Mouse (Mus musculus) ES-E14 (cell line): Measurements from ENCODE around the gene Dapk2. TPM values are rescaled to one million over a fixed set of nuclear protein-coding genes. Genes with fewer than 3 reads are reported as not detected.

ENCODE experiments used
- DNase-seq: peaks from one replicate; pipeline ENCODE4 v3.0.0-alpha.2; 2013; ENCODE audit warnings: low read depth, low spot score
- H3K27ac ChIP-seq: 2 replicates; pipeline ENCODE4 v1.5.1; 2012; ENCODE audit warnings: low read depth, mild to moderate bottlenecking, low read length, moderate library complexity, mixed read lengths; ENCODE audit not compliant: poor library complexity, insufficient read depth, severe bottlenecking
- H3K36me3 ChIP-seq: 2 replicates; pipeline ENCODE4 v1.6.1; 2012; ENCODE audit warnings: mild to moderate bottlenecking, low read length, moderate library complexity, mixed read lengths; ENCODE audit not compliant: control insufficient read depth, poor library complexity, insufficient read depth, severe bottlenecking
- H3K4me1 ChIP-seq, 2 experiments: fragments of 150-350 bp in 1 of 2; sonication (generic) in 1 of 2; 2 replicates each; pipeline ENCODE4 v1.6.1; 2012; ENCODE audit warnings: low read length in 2 of 2, mild to moderate bottlenecking in 1 of 2, mixed read lengths in 1 of 2; ENCODE audit not compliant: control insufficient read depth in 2 of 2, insufficient read depth in 2 of 2, poor library complexity in 1 of 2
- H3K4me3 ChIP-seq, 2 experiments: fragments of 150-350 bp in 1 of 2; sonication (generic) in 1 of 2; 2 replicates each; pipeline ENCODE4 v1.5.1; 2012; ENCODE audit warnings: low read length in 2 of 2, low read depth in 1 of 2, mild to moderate bottlenecking in 1 of 2, mixed read lengths in 1 of 2; ENCODE audit not compliant: insufficient read depth in 1 of 2, poor library complexity in 1 of 2, severe bottlenecking in 1 of 2
- H3K9ac ChIP-seq: 2 replicates; pipeline ENCODE4 v1.6.1; 2012; ENCODE audit warnings: low read depth, mild to moderate bottlenecking, low read length, mixed read lengths; ENCODE audit not compliant: poor library complexity, insufficient read depth, severe bottlenecking
- H3K9me3 ChIP-seq: fragments of 150-350 bp; sonication (generic); 2 replicates; pipeline ENCODE4 v1.6.1; 2012; ENCODE audit warnings: low read depth, mild to moderate bottlenecking, low read length; ENCODE audit not compliant: control insufficient read depth, insufficient read depth
- CHD2 ChIP-seq: IDR thresholded peaks from 2 replicates; pipeline ENCODE4 v1.6.1; 2014; ENCODE audit warnings: mild to moderate bottlenecking, low read depth, low read length, inconsistent platforms
- HCFC1 ChIP-seq: IDR thresholded peaks from 2 replicates; pipeline ENCODE4 v1.6.1; 2012; ENCODE audit warnings: low read length, inconsistent platforms, borderline replicate concordance; ENCODE audit not compliant: insufficient read depth
- MAFK ChIP-seq: IDR thresholded peaks from 2 replicates; pipeline ENCODE4 v1.6.1; 2014; ENCODE audit warnings: mild to moderate bottlenecking, low read depth, low read length, inconsistent platforms; ENCODE audit not compliant: insufficient read depth
- ZC3H11A ChIP-seq: IDR thresholded peaks from 2 replicates; pipeline ENCODE4 v1.6.1; 2012; ENCODE audit warnings: low read depth, mild to moderate bottlenecking, inconsistent platforms, low read length, borderline replicate concordance
- ZNF384 ChIP-seq: IDR thresholded peaks from 2 replicates; pipeline ENCODE4 v1.6.1; 2012; ENCODE audit warnings: low read depth, low read length, inconsistent platforms
- in situ Hi-C, 2 experiments: fragments of 600-800 bp; cut with MboI; formaldehyde crosslinking; loops; one replicate each; pipeline ENCODE4 v1.15.1; 2025; ENCODE audit warnings: low sequenced_read_pairs in 2 of 2, inconsistent platforms in 1 of 2; ENCODE audit not compliant: unreplicated experiment in 2 of 2
- total RNA-seq: library from RNA; depleted of rRNA; stranded (reverse); fragments of 300-350 nt; gene quantifications from 2 replicates; pipeline ENCODE4 v1.2.3, GENCODE M21; 2012

Gene Dapk2
- total RNA-seq, 1 experiment, result 1.2 TPM

DNA sequence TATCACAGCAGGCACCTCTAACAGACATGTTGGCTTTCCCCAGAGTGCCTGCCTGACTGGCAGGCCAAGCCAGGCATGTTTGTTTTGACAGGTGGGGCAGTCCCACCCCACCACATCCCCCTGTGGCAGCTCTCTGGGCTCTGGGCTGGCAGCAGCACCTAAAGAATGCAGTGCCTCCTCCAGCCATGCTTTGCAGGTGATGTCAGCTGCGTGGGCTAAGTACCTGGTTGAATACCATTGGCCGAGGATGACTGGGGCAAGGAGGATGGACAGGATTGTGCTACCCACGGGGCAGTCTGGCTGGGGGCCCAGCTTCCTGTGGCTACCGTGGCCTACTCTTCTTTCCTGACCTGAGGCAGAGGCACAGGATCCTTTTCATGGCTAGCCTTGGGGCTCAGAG lies 82.5 kb downstream of the Dapk2 start:
- no peak for TF ChIP-seq ZC3H11A
- no peak for TF ChIP-seq MAFK
- TF ChIP-seq HCFC1, result no peak
- no peak for TF ChIP-seq ZNF384
- TF ChIP-seq CHD2, result no peak
- in situ Hi-C loops, result no loop called here
- no peak overlapping the region for H3K9ac ChIP-seq
- H3K36me3 ChIP-seq, result no peaks in the 10 kb centered on the region
- H3K27ac ChIP-seq, result no peak overlapping the region
- H3K4me1 ChIP-seq, result no peaks in the 10 kb centered on the region
- H3K9me3 ChIP-seq, result no peaks in the 10 kb centered on the region
- H3K4me3 ChIP-seq, result no peak overlapping the region
- DNase-seq, result no peak

DNA sequence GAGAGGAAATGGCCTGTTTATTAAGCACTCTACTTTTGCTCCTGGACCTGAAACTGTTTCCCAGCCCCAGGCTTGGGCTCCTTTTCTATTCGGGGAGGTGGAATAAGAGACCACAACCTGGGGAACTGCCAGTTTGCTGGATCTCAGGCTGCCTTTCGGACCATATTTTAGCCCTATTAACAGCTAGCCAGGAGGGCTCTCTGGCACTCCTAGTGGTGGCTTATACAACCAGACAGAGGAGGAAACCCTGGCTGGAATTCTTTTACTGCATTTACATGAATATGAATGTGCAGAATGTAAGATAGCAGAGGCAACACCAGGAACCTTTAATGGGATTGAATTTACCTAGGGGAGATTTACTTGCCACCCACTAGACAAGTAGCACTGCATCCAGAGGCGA lies 83.0 kb downstream of the Dapk2 start:
- Histone ChIP-seq H3K27ac (no peak overlapping the region), H3K9ac (no peak overlapping the region), H3K4me1 (no peaks in the 10 kb centered on the region), H3K36me3 (no peaks in the 10 kb centered on the region), H3K4me3 (no peak overlapping the region), H3K9me3 (no peaks in the 10 kb centered on the region)
- no peak for DNase-seq
- no peak for TF ChIP-seq HCFC1
- in situ Hi-C loops, result no loop called here

DNA sequence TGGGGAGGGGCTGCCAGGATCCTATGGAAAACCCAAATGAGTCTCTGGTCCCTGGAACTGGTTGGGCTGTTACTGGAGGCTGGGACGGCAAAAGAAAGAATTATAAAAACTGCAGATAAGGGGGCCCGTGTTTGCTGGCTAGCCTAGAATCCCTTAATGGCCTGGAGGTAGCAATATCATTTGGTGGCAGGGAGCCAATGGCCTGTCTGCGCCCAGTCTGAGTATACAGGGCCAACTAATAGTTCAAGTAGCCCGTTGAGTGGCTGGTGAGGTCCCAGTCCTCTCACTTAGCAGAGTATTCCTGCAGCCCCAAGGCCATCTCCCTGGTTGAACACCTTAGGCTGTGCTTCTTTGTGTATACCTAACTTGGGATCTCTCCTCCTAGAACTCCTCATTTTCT lies 83.7 kb downstream of the Dapk2 start:
- no peak overlapping the region for H3K27ac ChIP-seq
- no peaks in the 10 kb centered on the region for H3K36me3 ChIP-seq
- H3K9ac ChIP-seq, result no peak overlapping the region
- TF ChIP-seq CHD2 (no peak), HCFC1 (no peak), MAFK (no peak), ZNF384 (no peak), ZC3H11A (no peak)
- peaks cover 0 to 2% of the 10 kb centered on the region in 2 experiments; a peak in 1 of 4 replicates for H3K4me1 ChIP-seq
- in situ Hi-C loops, result no loop called here
- H3K9me3 ChIP-seq, result no peaks in the 10 kb centered on the region
- no peak for DNase-seq
- no peak overlapping the region for H3K4me3 ChIP-seq

DNA sequence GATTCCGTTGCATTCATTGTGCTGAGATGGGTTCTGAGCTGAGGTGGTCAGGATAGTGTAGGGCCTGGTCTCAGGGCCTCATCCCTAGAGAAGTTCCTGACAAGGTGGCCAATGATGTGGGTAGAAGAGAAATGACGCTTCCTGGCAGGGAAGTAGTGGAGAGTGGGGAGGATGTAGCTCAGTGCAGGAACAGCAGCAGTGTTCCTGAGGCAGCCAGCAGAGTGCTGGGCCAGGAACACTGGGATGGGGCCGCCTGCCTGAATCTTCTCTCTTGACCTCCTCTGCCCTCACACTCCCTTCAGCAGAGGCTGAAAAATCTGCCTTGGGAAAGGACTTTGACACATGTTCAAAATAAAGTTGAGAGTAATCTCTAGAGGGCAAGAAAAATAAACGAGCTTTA lies 85.2 kb downstream of the Dapk2 start:
- TF ChIP-seq CHD2, result no peak
- TF ChIP-seq HCFC1, result no peak
- TF ChIP-seq ZNF384, result no peak
- TF ChIP-seq ZC3H11A, result no peak
- no peak for TF ChIP-seq MAFK
- no peak for DNase-seq
- H3K27ac ChIP-seq, result no peak overlapping the region
- H3K9ac ChIP-seq, result no peak overlapping the region
- H3K4me3 ChIP-seq, result no peak overlapping the region
- H3K9me3 ChIP-seq, result no peaks in the 10 kb centered on the region
- H3K36me3 ChIP-seq, result no peaks in the 10 kb centered on the region
- in situ Hi-C loops, result no loop called here
- H3K4me1 ChIP-seq, result peaks cover 0 to 4% of the 10 kb centered on the region in 2 experiments; a peak in 1 of 4 replicates

DNA sequence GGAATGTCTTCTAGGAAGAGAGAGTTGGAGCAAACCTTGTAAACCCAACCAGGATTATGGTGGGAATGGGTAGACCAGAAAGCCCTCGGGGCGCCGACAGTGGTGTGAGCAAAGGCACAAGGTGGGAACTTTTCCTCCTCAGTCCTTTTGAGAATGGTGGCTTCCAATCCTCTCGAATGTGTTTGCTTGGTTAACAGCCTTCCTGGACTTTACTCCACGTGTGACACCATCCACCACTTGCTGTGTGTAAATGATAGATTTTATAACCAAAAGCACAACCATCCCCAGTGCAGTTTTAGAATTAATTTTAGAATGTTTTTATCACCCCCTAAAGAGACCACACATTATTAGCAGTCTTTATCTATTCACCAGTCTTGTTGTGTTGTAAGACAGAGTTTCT lies 86.1 kb downstream of the Dapk2 start:
- no peak overlapping the region for H3K27ac ChIP-seq
- H3K9ac ChIP-seq, result no peak overlapping the region
- TF ChIP-seq ZNF384, result no peak
- no peak for TF ChIP-seq HCFC1
- no peak for TF ChIP-seq ZC3H11A
- no peak for TF ChIP-seq CHD2
- no peak for TF ChIP-seq MAFK
- no peak for DNase-seq
- peaks cover 0 to 4% of the 10 kb centered on the region in 2 experiments; a peak in 1 of 4 replicates for H3K4me1 ChIP-seq
- H3K4me3 ChIP-seq, result no peak overlapping the region
- H3K9me3 ChIP-seq, result no peaks in the 10 kb centered on the region
- in situ Hi-C loops, result no loop called here
- H3K36me3 ChIP-seq, result no peaks in the 10 kb centered on the region
